Mouse (Mus musculus) forebrain, embryonic 13.5 days (tissue): Measurements from ENCODE around the gene Sympk. TPM values are rescaled to one million over a fixed set of nuclear protein-coding genes. Genes with fewer than 3 reads are reported as not detected.

Source experiments
- ATAC-seq: fragments of 200-750 bp; cut with Nextera tagmentation; 2 replicates; pipeline ENCODE4 v1.8.0; 2017
- H3K27ac ChIP-seq: fragments of 300-500 bp; sonication (generic); 2 replicates; pipeline ENCODE4 v1.5.1; 2015; ENCODE audit warnings: inconsistent platforms, mild to moderate bottlenecking, moderate library complexity
- H3K27me3 ChIP-seq: fragments of 300-500 bp; sonication (generic); 2 replicates; pipeline ENCODE4 v1.6.1; 2015; ENCODE audit warnings: mild to moderate bottlenecking, inconsistent platforms
- H3K36me3 ChIP-seq: fragments of 300-500 bp; sonication (generic); 2 replicates; pipeline ENCODE4 v1.6.1; 2015; ENCODE audit warnings: mild to moderate bottlenecking, inconsistent platforms; ENCODE audit not compliant: poor library complexity, severe bottlenecking
- H3K4me1 ChIP-seq: fragments of 300-500 bp; sonication (generic); 2 replicates; pipeline ENCODE4 v1.6.1; 2015; ENCODE audit warnings: inconsistent platforms
- H3K4me2 ChIP-seq: fragments of 300-500 bp; sonication (generic); 2 replicates; pipeline ENCODE4 v1.6.1; 2015; ENCODE audit warnings: inconsistent platforms, mild to moderate bottlenecking, moderate library complexity
- H3K4me3 ChIP-seq: fragments of 300-500 bp; sonication (generic); 2 replicates; pipeline ENCODE4 v1.5.1; 2015; ENCODE audit warnings: mild to moderate bottlenecking, inconsistent platforms
- H3K9ac ChIP-seq: fragments of 300-500 bp; sonication (generic); 2 replicates; pipeline ENCODE4 v1.6.1; 2015; ENCODE audit warnings: mild to moderate bottlenecking, inconsistent platforms
- H3K9me3 ChIP-seq: fragments of 300-500 bp; sonication (generic); replicated peaks from 2 replicates; pipeline ENCODE4 v1.6.1; 2016; ENCODE audit warnings: inconsistent platforms
- WGBS: fragments of 180-500 bp; shearing (Covaris S2); methylation state at CpG from one replicate; pipeline ENCODE4 v1.1.7; 2015; 5-methylcytosine and 5-hydroxymethylcytosine counted together
- polyA plus RNA-seq: library from polyadenylated mRNA; unstranded; fragments of >200 nt; fragmentation: Nextera tagmentation; extraction: Ambion mirVana; gene quantifications from 2 replicates; pipeline ENCODE4 v1.2.1, GENCODE M21; 2015

Gene Sympk
- polyA plus RNA-seq, 1 experiment from 2014 or later, result 34.3 TPM

DNA sequence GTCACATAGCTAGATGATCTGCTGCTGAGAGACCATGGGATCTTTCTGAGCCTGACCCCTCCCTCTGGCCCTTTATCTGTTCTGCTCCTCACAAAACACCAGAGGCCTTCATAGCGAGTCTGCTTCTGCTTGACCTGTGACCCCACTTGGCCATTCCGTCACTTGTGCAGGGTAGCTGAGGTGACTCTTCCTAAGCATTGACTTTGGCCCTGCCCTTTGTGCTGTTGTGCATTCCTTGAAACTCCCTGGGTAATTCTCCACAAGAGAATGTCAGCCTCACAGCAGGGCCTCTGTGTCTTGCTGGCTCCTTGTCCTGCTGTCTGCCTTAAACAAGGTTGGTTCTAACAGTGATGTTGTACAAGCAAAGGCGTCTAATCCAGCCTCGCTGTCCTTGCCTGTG lies 7.5 kb downstream of the Sympk start:
- no peaks in the 10 kb centered on the region for H3K4me1 ChIP-seq
- H3K27me3 ChIP-seq, result no peaks in the 10 kb centered on the region
- H3K4me2 ChIP-seq, result no peak overlapping the region
- ATAC-seq, result no peak
- peaks cover 80% of the 10 kb centered on the region for H3K36me3 ChIP-seq
- H3K9ac ChIP-seq, result no peak overlapping the region
- H3K4me3 ChIP-seq, result no peak overlapping the region
- no peak overlapping the region for H3K27ac ChIP-seq
- 67% methylated on average over 4 of the region's 4 CpGs for WGBS
- H3K9me3 ChIP-seq, result no peaks in the 10 kb centered on the region

DNA sequence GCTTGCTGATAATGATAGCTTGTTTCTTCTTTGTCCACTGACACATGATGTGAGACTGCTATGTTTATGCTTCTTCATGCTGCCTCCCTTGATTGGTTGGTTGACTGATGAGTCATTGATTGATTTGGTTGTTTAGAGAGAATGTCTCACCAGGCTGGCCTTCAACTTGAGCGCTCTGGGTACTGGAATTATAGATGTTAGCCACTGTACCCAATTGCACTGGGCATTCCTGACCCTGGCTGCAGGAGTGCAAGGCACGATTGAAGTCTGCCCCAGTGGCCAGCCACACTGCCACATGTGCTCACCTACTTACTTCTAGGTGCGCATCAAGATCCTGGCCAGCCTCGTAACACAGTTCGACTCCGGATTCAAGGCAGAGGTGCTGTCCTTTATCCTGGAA lies 20.4 kb downstream of the Sympk start:
- Histone ChIP-seq H3K27me3 (no peaks in the 10 kb centered on the region), H3K9ac (no peak overlapping the region), H3K4me2 (no peak overlapping the region), H3K4me3 (no peak overlapping the region), H3K4me1 (no peaks in the 10 kb centered on the region), H3K27ac (no peak overlapping the region), H3K9me3 (no peaks in the 10 kb centered on the region), H3K36me3 (peaks cover 100% of the 10 kb centered on the region)
- 94% methylated on average over 6 of the region's 6 CpGs for whole genome bisulfite sequencing
- ATAC-seq, result no peak

DNA sequence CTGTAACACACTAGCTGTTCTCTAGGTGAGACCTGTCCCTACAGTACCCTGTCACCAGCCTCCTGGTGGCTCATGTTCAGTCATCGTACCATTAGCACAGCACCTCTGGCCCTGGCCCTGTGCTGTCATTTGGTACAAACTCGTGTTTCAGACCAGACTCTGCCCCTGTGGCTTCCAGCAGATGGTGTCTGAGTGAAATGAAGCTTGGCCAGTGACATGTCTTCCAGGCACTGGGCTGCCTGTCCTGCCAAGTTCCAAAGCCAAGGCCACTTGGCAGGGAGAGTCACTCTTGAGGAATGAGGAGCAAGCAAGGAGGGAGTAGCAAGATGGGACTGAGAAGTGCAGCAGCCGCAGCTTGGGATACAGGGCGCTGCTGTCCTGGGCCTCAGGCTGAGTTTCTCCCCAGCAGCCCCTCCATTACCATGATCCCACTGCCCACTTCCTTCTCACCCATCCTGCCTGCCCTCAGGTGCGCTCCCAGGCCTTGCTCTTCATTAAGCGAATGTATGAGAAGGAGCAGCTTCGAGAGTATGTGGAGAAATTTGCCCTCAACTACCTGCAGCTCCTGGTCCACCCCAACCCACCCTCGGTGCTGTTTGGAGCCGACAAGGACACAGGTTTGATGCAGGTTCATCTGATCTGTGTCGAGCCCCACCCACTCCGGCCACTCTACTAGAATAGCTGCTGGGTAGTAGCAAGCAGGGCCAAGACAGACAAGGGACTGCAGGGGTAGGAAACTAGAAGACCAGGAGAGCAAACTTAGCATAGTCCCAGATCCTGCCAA lies 22.3 kb downstream of the Sympk start:
- no peak overlapping the region for H3K9ac ChIP-seq
- H3K4me2 ChIP-seq, result no peak overlapping the region
- no peaks in the 10 kb centered on the region for H3K27me3 ChIP-seq
- no peak overlapping the region for H3K27ac ChIP-seq
- H3K36me3 ChIP-seq, result peaks cover 100% of the 10 kb centered on the region
- ATAC-seq, result no peak
- 94% methylated on average over 11 of the region's 11 CpGs for WGBS
- H3K4me3 ChIP-seq, result no peak overlapping the region
- H3K9me3 ChIP-seq, result no peaks in the 10 kb centered on the region
- H3K4me1 ChIP-seq, result no peaks in the 10 kb centered on the region

DNA sequence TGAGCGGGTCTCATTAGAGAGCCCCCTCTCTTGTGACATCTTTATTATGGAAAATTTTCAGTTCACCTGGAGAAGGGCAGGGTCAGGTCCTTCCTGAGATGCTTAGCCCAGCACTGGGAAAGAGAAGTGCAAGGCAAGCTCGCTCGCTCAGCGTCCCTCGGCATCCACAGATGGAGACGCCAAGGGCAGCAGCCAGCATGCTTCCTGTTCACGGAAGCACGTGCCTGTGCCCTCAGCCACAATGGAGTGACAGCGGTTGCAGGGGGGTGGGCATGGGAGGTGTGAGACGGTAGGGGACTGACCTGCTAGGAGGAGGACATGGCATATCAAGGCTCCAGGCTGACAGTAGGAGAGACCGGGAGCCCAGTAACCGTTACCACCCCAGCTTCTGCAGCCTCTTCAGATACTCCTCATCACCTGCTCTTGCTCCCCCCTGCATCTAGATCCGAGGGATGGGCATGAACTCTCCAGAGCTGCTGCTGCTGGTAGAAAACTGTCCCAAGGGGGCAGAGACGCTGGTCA lies 23.9 kb downstream of the Sympk start:
- Histone ChIP-seq H3K4me2 (no peak overlapping the region), H3K27ac (no peak overlapping the region), H3K9ac (no peak overlapping the region), H3K27me3 (no peaks in the 10 kb centered on the region), H3K36me3 (peaks cover 99% of the 10 kb centered on the region), H3K9me3 (no peaks in the 10 kb centered on the region), H3K4me3 (no peak overlapping the region), H3K4me1 (no peaks in the 10 kb centered on the region)
- ATAC-seq, result no peak
- 93% methylated on average over 14 of the region's 14 CpGs for WGBS

DNA sequence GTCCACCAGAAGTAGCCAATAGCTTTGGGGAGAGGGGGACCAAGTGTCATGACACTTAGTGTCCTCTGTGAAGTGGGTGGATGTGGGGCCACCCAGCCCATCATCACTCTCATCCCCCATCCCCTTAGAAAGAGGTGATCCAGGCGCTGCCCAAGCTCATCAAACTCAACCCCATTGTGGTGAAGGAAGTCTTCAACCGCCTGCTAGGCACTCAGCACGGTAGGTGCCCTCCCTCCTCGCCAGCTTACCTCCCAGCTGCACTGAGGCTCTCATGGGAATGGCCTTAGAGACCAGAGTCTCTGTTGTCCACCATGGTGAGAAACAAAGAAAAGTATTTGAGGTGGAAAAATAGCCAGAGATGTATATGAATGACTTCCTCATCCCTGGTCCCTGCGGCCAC lies 25.1 kb downstream of the Sympk start:
- Histone ChIP-seq H3K36me3 (peaks cover 87% of the 10 kb centered on the region), H3K9me3 (no peaks in the 10 kb centered on the region), H3K9ac (no peak overlapping the region), H3K4me3 (no peak overlapping the region), H3K4me2 (no peak overlapping the region), H3K4me1 (peaks cover 5% of the 10 kb centered on the region; the same call in 1 of the 2 replicates), H3K27me3 (no peaks in the 10 kb centered on the region), H3K27ac (no peak overlapping the region)
- WGBS, result 96% methylated on average over 5 of the region's 5 CpGs
- no peak for ATAC-seq

DNA sequence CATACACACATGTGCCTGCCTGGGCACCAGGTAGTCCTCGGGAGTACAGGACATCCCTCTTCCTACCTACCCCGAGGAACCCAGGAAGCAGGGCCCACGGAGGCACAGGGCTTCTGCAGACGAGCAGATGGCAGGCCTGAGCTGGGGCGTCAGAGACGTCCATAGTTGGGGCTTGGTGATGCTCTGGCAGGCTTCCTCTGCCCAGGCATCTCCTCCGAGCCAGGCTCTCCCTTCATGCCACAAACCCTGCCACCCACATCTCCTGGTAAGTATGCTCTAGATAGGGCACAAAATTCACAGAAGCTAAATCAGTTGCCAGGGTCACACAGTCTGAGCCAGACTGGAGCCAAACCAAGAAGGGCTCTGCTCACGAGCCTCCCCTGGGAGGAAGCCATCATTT lies 26.0 kb downstream of the Sympk start:
- Histone ChIP-seq H3K4me1 (peaks cover 12% of the 10 kb centered on the region), H3K36me3 (peaks cover 78% of the 10 kb centered on the region), H3K4me3 (no peak overlapping the region), H3K27ac (no peak overlapping the region), H3K4me2 (no peak overlapping the region), H3K27me3 (no peaks in the 10 kb centered on the region), H3K9ac (no peak overlapping the region), H3K9me3 (no peaks in the 10 kb centered on the region)
- 94% methylated on average over 8 of the region's 8 CpGs for WGBS
- no peak for ATAC-seq

DNA sequence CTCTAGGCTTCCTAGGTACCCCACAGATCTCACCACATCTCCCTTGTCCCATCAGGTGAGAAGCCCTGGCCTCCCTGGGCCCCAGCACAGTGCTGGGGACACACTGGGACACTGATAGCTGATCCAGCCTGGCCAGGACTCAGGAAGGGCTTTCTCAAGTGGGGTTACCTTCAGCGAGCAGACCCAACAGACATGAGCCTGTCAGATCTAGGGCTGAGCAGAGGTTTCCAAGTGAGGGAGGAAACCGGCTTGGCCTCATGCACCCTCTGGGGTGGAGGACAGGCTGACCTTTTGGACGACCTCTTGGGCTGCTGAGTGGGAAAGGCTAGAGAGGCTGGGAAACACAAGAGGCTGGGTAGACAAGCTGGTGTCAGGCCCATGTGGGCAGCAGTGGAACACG lies 27.0 kb downstream of the Sympk start:
- Histone ChIP-seq H3K4me1 (peaks cover 12% of the 10 kb centered on the region), H3K4me3 (no peak overlapping the region), H3K36me3 (peaks cover 68% of the 10 kb centered on the region), H3K27ac (no peak overlapping the region), H3K9ac (no peak overlapping the region), H3K9me3 (no peaks in the 10 kb centered on the region), H3K4me2 (no peak overlapping the region), H3K27me3 (no peaks in the 10 kb centered on the region)
- WGBS, result 77% methylated on average over 4 of the region's 4 CpGs
- no peak for ATAC-seq

DNA sequence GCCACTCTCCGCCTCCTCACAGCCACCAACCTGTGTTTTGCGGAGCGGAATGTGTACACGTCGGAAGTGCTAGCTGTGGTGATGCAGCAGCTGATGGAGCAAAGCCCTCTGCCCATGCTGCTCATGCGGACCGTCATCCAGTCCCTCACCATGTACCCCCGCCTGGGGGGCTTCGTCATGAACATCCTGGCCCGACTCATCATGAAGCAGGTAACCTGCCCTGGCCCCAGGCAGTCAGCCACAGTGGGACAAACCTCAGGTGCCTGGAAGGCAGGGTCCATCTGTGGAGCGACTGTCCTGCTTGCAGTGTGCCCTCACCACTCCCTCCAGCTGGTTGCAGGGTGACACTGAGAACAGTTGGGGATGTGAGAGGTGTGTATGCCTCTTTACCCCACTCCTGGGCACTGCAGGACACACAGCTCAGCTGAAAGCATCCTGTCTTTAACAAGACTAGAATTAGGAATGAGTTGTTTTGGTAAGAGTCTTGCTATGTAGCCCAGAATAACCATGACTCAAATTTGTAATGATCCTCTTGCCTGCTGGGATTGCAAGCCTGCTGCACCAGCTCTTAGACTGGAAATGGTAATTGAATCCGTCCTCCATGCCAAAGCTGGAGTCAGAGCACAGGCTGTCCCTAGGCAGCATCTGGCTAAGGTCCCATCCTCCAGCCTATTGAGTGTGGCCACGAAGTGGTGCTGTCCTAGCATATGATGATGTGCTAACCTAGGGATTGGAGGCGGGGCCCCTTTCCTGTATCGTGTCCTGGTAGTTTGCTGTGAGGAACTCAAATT lies 28.4 kb downstream of the Sympk start:
- Histone ChIP-seq H3K9ac (no peak overlapping the region), H3K4me1 (peaks cover 12% of the 10 kb centered on the region)
- WGBS, result 88% methylated on average over 15 of the region's 15 CpGs

DNA sequence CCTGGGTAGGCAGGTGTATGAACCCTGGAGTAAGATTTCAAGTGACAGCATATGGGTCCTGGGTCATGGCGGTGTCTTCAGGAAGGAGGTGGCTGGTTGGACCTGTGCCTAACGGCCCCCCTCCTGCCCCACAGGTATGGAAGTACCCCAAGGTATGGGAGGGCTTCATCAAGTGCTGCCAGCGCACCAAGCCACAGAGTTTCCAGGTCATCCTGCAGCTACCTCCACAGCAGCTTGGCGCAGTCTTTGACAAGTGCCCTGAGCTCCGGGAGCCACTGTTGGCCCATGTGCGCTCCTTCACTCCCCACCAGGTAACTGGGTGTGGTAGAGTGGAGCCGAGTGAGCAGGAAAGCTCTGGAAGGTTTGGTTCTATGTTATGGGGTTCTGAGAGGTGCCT lies 29.0 kb downstream of the Sympk start:
- no peaks in the 10 kb centered on the region for H3K27me3 ChIP-seq
- 92% methylated on average over 7 of the region's 7 CpGs for WGBS
- H3K4me1 ChIP-seq, result peaks cover 12% of the 10 kb centered on the region
- no peak overlapping the region for H3K27ac ChIP-seq
- H3K4me3 ChIP-seq, result no peak overlapping the region
- H3K36me3 ChIP-seq, result peaks cover 49% of the 10 kb centered on the region
- no peak overlapping the region for H3K9ac ChIP-seq
- H3K9me3 ChIP-seq, result no peaks in the 10 kb centered on the region
- no peak overlapping the region for H3K4me2 ChIP-seq
- no peak for ATAC-seq

More for the DNA sequence above, 28.4 kb downstream of the Sympk start:
- no peaks in the 10 kb centered on the region for H3K9me3 ChIP-seq
- H3K27me3 ChIP-seq, result no peaks in the 10 kb centered on the region
- no peak overlapping the region for H3K4me3 ChIP-seq
- peaks cover 54% of the 10 kb centered on the region for H3K36me3 ChIP-seq
- no peak overlapping the region for H3K4me2 ChIP-seq
- H3K27ac ChIP-seq, result no peak overlapping the region
- ATAC-seq, result no peak

DNA sequence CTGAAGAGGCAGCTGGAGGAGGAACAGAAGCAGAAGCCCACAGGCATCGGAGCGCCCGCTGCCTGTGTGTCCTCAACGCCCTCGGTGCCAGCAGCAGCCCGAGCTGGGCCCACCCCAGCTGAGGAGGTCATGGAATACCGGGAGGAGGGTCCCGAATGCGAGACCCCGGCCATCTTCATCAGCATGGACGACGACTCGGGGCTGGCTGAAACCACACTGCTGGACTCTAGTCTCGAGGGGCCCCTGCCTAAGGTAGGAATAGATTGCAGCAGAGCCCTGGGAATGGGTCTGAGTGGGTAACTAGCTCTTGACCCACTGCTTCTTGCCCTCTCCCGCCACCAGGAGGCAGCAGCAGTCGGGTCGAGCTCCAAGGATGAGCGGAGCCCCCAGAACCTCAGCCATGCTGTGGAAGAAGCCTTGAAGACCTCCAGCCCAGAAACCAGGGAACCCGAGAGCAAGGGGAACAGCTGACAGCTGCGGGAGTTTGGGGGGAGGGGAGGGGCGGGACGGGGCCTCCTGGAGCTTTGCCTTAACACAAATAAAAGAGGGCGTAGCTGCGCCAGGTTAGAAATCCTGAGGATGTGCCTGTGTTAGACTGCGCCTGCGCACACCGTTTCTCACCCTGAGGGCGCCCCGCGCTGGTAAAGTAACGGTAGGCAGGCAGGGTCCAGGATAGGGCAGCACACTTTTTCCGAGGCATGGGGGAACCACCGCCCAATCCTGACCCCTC lies 30.0 kb downstream of the Sympk start, which contains the start of gene Rsph6a:
Gene Rsph6a (plus strand): TSS at position 644 of the 730 bp plus-strand sequence.
- Histone ChIP-seq H3K36me3 (peaks cover 38% of the 10 kb centered on the region), H3K4me3 (peak within 1 kb of the TSS; percentile 26), H3K9me3 (no peaks in the 10 kb centered on the region), H3K9ac (peak within 1 kb of the TSS; percentile 5; the same call in 1 of the 2 replicates), H3K4me1 (peaks cover 12% of the 10 kb centered on the region), H3K4me2 (peak within 1 kb of the TSS; percentile 52), H3K27ac (0 out of 2 replicates have a peak within 1 kb of the TSS, but pooled peaks have one; percentile 0), H3K27me3 (no peaks in the 10 kb centered on the region)
- ATAC-seq, result peak; percentile 65
- 27% methylated on average over 32 of the region's 33 CpGs for WGBS

DNA sequence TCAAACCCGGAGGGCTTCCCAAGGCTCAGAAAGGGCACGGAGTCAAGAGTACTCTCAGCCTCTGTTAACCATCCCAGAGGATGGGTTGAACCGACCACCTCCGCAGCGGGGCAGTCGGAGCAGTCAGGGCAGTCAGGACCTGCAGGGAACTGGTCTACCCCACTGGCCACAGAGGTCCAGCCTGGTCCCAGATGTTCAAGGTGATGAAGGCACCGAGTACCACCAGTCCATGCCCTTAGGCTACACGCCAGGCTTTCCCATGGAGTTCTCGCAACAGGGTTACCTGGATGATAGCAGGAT lies 30.6 kb downstream of the Sympk start:
- Histone ChIP-seq H3K4me1 (peaks cover 12% of the 10 kb centered on the region), H3K27me3 (no peaks in the 10 kb centered on the region), H3K4me2 (peak overlapping the region; percentile 52), H3K9me3 (no peaks in the 10 kb centered on the region), H3K27ac (no peak overlapping the region), H3K36me3 (peaks cover 33% of the 10 kb centered on the region), H3K4me3 (peak overlapping the region; percentile 26), H3K9ac (peak overlapping the region; percentile 5; the same call in 1 of the 2 replicates)
- peak; percentile 42 for ATAC-seq
- 66% methylated on average over 9 of the region's 9 CpGs for WGBS

DNA sequence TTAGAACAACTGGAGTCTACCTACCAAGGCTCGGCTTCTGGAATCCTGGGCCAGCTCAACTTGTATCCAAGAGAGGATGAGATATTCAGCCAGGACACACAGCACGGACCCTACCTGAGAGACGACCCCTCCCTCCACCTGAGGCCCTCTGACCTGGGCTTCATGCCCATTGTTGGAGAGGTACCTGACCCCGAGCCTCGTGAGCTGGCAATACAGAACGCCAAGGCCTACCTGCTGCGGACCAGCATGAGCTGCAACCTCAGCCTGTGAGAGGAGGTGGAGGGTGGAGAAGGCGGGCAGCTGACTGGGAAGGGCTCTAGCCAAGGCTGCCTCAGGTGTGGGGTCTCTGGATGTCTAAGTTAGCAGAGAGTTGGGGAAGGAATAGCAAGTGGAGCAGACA lies 30.9 kb downstream of the Sympk start:
- ATAC-seq, result no peak
- WGBS, result 96% methylated on average over 8 of the region's 8 CpGs

More for the DNA sequence above, 30.9 kb downstream of the Sympk start:
- H3K4me1 ChIP-seq, result peaks cover 12% of the 10 kb centered on the region
- no peak overlapping the region for H3K4me2 ChIP-seq
- no peaks in the 10 kb centered on the region for H3K9me3 ChIP-seq
- H3K9ac ChIP-seq, result 0 out of 2 replicates have a peak overlapping the region, but pooled peaks have one; percentile 5
- H3K4me3 ChIP-seq, result no peak overlapping the region
- no peaks in the 10 kb centered on the region for H3K27me3 ChIP-seq
- H3K27ac ChIP-seq, result no peak overlapping the region
- H3K36me3 ChIP-seq, result peaks cover 29% of the 10 kb centered on the region
